Mouse (Mus musculus): ENCODE data around the gene Dgka.
A peak's percentile ranks its signal among the peaks of the same experiment; 100 is the strongest.

Gene Dgka

DNA sequence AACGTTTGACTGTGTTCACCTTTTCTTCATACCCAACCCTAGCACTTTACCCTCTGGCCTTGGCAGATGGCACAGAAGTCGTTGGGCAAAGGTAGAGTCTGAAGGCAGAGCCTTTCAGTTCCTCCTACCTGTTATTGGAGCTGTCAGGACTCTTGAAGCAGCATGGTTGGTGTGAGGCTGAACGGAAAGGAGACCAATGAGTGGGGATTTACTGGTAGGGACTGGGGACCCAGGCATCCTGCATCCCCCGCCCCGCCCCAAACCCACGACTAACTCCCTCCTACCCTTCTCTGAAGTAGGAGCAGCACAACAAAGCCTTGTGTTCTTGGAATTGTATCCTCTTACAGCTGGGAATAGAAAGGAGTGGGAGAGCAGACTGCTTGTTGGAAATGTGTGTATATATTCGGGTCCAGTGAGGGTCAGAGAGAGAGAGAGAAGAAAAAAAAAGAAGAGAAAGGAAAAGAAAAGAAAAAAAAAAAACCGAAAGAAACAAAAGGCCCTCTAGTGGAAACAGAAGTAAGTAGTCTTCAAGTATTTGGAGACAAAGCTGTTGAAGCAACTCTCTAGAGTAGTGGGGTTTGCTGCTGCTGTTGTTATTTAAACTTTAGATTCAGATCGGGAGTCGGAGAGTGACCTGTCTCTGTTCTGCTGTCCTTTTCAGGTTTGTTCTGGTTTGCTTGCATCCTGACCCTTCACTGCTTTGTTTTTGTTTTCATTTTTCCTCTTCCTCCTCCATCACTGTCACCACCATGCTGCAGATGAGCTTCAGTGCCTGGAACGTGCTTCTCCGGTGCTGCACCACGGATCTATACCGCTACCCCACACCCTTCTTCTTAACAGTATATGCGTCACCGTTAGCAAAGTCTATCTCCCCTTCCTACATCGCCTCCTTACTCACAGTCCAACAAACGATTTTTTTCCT lies at the start of gene Dgka:
Gene Dgka, minus strand, starts transcription at position 176 of the 922 bp plus-strand sequence.
- DNase-seq = no peak

DNA sequence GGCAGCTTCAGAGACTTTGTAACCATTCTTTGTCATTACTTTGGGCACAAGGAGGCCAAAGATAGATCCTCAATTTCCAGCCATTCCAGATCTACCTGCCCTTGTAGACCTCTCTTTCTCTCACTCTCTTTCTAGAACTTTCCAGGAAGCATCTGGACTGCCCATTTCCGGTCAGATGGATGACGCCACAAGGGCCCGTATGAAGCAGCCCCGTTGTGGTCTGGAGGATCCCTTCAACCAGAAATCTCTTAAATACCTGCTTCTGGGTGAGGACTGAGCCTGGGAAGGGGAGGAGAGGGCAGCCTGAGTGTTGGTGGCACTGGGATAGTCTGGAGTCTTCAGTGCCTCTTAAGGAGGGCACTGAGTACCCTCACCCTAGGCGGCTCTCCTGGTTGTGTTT lies 49.7 kb upstream of the Dgka start:
- no peak for DNase-seq

DNA sequence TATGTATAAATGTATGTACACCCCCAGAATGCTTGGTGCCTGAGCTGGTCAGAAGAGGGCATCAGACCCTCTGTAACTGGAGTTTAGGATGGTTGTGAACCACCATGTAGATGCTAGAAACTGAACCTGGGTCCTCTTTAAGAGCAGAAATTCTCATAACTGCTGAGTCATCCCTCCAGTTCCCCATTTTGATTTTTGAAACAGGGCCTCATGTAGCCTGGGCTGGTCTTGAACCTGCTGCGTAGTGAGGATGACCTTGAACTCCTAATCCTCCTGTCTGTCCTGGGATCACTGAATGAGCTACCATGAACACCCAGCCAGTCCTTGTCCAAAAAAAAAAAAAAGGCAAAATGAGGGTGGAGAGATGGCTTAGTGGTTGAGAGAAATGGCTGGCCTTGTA lies 48.6 kb upstream of the Dgka start:
- DNase-seq = no peak

DNA sequence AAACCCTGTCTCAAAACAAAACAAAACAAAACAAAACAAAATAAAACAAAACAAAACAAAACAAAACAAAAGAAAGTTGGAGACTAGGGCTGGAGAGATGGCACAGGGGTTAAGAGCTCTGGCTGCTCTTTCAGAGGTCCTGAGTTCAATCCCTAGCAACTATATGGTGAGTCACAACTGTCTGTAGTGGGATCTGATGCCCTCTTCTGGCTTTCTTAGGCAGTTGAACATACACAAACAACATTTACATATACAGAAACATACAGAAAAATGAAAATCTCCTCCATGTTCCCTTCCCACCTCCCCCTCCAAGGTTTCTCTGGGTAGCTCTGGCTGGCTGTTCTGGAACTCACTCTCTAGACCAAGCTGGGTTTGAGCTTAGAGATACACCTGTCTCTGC lies 47.4 kb upstream of the Dgka start:
- DNase-seq = no peak

DNA sequence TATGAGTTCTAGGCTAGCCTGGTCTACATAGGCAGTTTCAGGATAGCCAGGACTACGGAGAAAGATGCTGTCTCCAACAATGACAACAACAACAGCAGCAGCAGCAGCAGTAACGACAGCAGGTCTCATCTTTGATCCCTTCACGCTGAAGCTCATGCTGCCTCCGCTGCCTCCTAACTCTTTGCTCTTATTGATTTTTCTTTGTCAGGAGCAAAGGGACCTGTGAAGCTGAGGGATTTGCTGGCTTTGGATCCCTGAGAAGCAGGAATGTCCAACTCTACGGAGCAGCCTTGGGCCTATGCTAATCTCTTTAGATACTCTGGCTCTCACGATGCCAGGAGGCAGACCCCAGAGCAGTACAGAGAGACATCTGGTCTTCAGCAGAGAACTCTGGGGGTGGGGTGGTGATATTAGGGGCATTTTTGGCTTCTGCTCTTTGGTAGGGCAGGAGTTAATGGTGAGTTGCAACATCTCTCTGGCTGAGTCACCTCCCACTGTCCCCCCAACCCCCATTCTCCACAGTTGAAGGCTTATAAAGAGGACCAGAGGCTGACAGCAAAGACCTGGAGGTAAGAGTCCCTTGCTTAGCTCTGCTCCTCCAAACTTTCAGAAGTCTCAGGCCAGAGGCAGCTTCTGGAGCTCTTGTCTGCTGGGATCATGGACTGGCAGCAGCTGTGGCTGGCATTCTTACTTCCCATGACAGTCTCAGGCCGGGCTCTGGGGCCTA lies 45.9 kb upstream of the Dgka start, which contains the start of gene Mmp19:
Gene Mmp19, plus strand, starts transcription at position 513 of the 727 bp plus-strand sequence.
- no peak for DNase-seq

DNA sequence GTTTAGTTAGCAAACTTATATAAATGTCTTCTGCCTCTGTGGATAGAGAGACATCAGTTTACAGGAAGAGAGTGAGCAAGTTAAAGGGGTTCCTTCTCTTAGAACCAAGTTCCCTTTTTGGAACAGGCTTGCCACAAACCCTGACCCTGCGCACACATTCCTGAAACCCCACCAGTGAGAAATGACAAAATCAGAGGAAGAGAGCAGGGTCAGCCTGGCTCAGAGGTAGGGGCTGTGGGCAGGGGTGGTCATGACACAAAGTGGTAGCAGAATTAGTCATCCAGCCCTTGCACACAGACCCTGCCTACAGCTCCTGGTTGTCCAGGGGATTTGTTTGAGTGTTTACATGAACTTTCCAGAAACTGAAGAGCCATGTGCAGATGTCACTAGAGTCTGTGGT lies 35.5 kb upstream of the Dgka start:
- no peak for DNase-seq

DNA sequence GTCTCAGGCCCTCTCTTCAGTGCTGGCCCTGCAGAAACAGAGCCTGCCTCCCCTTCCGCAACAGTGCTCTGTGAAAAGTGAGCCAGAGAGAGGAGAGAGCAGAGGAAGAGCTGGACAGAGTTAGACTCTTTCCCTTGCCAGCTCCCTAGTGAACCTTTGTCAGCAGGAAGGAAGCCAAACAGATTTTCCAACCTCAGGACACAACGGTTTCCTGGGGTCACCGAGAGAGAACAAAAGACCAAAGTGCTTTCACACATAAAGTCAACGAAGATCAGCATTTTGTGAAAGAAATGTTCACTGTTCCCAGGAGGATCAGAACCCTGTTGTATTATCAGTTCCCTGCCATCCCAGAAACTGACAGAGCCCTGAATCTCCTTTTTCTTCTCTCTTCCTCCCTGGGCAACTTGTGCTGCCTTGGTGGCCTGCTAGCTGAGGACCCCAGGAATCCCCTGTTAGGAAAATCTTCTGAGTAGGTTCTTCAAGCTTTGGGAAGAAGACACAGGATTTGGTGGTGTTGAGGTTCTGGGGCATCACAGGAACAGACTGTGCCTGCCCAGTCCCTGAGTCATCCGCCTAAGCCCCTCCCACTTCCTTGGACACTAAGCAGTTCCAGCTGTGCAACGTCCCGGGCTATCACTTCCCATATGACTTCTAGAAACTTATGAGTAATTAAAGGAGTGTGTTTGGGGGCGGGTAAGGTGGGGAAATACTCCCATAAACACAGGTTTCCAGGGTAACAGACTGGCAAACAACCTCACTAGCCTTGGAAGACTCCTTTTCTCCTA lies 34.5 kb upstream of the Dgka start:
- no peak for DNase-seq

DNA sequence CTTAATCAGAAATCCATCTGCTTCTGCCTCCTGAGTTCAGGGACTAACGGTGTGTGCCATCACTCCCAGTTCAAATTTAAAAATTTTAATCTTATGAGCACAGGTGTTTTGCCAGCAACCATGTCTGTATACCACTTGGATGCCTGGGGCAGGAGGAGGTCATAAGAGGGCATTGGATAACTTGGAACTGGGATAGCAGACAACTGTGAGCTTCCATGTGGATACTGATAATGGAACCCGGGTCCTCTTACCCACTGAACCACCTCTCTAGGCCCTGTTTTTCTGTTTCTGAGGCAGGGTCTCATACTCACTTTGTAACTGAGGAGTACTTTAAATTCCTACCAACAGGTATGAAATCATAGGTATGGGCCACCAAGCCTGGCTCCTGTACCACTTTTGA lies 33.8 kb upstream of the Dgka start:
- no peak for DNase-seq

DNA sequence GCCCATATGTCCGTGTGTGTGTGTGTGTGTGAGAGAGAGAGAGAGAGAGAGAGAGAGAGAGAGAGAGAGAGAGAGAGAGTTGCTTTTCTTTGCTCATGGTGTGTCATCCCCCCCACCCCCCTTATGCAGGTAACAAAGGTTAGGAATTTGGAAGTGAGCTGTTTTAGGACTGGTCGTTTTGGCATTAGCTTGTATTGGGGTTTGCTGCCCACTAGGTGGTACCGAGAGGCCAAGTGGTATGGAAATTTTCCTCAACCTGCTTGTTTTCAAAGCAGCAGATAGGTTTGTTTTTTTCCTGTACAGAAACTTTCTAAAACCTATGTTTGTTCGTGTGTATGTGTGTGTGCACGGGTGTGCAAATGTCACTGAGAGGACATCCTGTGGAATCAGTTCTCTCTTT lies 29.0 kb upstream of the Dgka start:
- no peak for DNase-seq

DNA sequence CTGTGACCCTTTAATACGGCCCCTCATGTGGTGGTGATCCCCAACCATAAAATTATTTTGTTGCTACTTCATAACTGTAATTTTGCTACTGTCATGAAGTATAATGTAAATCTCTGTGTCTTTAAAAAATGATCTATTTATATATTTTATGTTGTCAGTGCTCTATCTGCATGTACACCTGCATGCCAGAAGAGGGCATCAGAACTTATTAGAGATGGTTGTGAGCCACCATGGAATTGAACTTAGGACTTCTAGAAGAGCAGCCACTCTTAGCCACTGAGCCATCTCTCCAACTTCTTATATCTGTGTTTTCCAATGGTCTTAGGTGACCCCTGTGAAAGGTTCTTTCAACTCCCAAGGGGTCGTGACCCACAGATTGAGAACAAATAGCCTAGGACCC lies 28.2 kb upstream of the Dgka start:
- no peak for DNase-seq

DNA sequence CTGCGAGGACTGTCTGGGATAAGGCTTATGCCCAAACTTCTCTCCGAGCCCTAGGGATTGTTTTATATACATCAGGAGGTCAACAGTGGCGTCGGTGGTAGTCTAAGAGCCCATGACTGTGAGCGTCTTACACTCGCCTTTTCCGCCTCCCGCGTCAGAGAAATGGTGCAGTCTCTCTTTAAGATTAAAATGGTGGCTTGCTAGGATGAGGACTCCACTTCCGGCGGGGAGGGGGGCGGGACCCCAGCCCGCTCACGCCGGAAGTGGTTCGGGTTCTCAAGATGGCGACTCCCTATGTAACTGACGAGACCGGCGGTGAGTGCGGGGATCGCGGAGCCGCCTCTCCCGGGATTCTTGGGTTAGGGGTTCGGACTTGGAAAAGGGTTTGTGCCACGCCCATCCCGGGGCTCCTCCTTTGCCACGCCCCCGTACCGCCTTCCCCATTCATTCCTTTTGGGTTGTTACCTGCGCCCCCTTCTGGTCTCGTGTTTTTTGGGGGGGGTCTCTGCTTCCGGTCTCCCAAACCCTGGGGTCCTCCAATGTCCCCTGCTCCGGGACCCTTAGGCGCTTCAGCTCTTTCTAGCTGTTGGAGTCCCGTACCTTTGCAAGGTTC lies 3.7 kb upstream of the Dgka start:
- peak; percentile 66 for DNase-seq

DNA sequence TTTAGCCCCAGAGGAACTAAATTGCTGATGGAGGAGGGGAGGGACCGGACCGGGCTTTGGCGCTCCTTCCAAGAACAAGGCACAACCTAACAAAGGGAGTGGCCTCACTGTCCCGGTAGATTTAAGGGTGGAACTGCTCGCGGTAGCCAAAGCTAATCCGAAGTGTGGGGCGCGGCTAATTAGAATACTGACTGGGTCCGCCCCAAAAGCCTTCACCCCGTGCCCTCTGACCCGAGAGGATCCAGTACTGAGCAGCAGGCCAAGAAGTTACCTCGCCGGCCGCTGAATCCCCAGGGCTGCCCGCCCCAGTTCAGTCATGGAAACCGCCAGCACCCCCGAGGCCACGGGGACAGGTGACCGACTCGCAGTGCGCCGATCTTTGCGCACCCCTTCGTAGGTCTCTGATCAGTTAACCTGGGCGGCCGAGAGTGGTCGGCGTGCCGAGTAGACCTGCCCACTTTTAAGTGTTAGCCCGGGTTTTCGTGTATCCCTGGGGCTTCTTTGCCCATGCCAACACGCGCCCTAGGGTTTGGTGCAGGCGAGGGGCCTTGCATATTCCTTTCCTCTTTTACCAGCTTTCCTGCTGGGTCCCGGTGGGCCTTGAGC lies 3.1 kb upstream of the Dgka start, which contains the start of gene Pym1:
Gene Pym1, plus strand, starts transcription at position 244 of the 606 bp plus-strand sequence.
- peak; percentile 32 for DNase-seq

DNA sequence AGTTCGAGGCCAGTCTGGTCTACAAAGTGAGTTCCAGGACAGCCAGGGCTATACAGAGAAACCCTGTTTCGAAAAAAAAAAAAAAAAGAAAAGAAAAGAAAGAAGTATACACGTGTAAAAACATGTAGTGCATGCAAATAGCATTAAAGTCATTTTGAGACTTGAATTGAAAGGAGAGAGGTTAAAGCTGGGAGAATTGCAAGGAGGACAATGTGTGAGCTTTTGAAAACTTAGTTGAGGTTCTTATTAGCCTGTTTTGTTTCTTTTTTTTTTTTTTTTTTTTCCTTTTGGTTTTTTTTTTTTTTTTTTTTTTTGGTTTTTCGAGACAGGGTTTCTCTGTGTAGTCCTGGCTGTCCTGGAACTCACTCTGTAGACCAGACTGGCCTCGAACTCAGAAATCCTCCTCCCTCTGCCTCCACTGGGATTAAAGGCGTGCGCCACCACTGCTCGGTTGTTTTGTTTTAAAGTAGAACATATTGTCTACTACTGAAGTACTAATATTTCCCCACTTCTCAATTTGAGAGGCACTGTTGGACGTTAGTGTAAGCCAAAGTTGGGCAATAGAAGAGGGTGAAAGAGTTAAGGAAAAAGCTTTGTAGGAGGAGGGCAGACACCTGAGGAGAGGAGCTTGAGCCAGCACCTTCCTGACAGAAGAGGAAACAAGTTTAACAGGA lies 2.5 kb upstream of the Dgka start:
- DNase-seq = no peak

DNA sequence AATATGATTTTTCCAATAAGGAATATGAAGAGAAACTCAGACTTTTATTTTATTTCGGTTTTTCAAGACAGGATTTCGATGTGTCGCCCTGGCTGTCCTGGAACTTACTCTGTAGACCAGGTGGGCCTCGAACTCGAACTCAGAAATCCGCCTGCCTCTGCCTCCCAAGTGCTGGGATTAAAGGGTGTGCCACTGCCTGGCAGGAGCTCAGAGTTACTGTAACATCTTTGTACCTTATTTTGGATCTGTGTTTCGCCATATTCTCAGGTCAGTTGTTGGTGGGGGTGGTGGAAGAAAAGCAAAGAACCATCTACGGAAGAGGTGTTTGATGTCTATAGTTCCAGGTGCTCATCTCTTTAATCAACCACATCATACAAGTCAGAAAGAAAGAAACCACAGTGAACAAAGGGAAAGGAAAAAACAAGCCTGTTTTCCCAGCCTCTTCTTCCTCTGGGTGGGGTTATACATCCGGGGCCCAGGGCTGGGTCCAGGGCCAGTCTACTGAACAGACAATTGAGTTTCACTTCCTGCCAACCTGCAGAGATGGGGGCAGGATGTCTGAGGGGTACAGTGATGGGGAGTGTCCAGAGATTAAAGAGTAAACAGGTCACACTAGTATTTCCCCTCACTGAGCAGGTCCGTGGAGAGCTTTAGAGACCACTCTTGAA lies 1.4 kb upstream of the Dgka start:
- DNase-seq = no peak

DNA sequence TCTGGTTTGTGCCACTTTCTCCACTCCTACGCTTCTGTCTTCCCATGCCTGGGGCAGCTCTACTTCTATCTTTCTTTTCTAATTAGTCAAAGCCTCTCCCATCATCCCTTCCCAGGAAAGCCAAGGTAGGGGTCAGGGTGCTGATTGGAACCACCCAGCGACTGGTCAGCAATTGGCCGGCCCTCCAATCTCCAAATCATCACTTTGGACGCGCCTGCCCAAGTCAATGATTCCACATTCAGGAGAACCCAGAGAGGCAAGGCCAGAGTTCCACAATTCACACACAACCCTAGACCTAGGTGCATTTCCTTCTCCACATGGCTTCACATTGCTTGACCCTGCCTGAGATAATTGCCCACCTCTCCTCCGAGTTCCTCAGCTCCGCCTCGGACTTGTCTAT lies 444 bp downstream of the Dgka start:
- no peak for DNase-seq

DNA sequence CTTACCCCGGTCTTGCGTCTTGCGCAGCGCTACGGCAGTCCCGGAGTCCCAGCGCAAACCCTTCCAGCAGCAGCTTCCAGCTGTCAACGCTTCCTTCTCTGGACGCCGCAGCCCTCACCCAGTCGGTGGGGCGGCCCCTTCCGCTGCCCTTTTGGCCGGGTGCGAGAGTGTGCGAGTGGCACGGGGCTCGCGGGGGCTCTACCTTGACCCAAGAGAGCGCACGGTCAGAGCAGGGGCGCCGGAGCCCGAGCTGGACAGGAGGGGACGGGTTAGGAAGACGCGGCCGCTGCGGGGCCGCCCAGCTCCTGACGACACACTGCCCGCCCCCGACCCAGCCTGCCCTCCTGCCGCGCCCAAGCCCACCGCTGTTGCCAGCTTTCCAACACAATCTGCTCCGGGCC lies 864 bp downstream of the Dgka start:
- DNase-seq = peak; percentile 28

DNA sequence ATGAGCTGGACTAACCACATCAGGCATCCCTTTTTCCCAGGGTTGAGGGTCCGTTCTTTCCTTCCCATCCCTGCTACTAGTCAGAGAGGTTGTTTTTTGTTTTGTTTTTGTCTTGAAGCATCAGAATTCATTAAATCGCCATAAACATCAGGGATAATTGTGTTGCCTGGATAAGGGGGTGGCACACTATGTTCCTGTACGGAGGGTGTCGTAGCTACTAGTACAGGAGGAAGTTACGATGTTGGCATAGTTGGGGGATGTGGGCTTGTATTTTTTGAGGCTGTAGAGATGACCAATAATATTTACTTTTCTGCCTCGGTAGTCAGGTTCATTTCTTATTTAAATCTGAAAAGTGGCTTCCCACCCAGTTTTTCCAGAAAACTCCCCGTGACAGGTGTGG lies 1.4 kb downstream of the Dgka start:
- DNase-seq = no peak

DNA sequence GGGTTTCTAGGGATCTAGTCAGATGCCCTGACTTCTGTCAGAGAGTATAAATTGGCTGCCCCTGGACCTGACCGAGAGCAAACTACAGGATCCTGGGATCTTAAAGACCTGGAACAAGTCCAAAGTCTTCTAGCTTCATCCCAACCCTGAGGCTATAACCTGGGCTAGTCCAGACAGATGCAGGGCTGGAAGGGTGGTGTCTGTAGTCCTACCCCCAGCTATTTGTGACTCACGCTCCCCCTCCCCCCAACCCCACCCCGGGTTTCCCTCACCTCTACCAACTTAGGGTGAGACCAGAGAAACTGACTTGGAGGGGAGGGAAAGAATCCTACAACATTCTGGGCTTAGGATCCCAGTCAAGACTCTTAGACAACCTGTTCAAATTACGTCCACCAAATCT lies 2.0 kb downstream of the Dgka start:
- no peak for DNase-seq

DNA sequence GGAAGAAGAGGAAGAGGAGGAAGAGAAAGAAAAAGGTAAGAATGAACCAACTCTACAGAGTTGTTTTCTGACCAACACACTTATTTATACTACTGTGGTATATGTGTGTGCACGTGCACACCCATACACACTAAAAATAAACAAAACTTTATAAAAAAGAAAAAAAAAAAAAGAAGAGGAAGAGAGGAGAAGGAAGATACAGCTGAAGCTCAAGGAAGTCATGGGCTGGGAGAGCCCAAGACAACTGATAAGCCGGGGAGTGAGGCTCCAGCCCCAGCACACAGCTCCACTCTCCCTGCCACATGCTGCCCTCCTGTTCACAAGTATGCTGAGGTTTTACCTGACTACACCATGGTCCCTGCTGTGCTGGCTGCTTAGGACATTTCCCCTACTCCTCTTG lies 4.4 kb downstream of the Dgka start:
- no peak for DNase-seq

DNA sequence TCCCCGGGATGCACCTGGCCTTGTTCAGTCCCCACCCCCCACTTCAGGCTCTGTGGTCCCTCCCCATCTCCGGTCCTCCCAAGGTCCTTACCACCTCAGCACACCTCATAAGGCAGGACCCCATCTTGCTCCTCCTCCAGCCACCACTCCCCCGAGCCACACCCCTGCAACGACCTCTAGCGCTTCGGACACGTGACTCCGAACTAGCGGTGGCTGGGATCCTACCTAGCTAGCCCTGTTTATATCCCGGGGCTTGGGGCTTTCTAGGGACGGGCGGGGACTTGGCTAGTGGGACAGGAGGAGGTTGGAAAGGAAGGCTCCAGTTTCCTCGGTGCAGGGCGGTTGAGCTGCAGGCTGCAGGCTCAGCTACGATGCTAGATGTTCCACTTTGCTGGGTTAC lies 7.2 kb downstream of the Dgka start:
- no peak for DNase-seq

DNA sequence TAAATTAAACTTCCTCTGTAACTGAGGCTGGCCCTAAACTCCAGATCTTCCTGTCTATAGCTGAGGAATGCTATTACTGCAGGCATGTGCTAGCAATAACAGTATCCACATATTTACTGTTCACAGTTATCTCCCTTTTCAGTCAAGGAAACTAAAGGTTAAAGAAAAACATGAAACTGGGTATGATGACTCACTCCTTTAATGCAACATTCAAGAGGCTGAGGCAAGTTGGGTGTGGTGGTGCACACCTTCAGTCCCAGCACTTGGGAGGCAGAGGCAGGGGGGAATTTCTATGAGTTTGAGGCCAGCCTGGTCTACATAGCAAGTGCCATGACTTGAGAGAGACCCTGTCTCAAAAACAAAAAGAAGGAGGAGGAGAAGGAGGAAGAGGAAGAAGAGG lies 12.7 kb downstream of the Dgka start:
- no peak for DNase-seq

Data from right cerebral cortex, postnatal 14 days (tissue).